Mouse (Mus musculus): ENCODE measurements around the gene Ctcfl.

Ctcfl gene

DNA sequence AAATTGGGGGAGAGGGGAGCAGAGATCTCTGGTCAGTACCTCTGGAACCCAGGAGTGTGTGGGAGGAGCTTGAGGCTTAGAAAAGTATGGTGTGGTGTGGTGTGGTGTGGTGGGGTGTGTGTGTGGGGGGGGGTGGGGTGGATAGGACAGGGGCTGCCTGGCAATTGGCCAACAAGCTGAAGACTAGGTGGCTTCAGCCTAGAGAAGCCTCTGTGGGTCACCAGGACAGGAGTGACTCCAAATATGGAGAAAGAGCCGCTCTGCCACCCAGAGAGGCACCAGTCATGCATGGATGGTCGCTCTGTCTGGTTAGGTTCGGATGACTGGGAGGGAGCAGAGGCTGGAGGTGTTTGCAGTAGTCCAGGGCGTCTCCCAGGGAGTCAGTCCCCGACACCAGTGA, 71.9 kb downstream of the Ctcfl start:
- no peak for DNase-seq (ENCODE audit: low spot score)

DNA sequence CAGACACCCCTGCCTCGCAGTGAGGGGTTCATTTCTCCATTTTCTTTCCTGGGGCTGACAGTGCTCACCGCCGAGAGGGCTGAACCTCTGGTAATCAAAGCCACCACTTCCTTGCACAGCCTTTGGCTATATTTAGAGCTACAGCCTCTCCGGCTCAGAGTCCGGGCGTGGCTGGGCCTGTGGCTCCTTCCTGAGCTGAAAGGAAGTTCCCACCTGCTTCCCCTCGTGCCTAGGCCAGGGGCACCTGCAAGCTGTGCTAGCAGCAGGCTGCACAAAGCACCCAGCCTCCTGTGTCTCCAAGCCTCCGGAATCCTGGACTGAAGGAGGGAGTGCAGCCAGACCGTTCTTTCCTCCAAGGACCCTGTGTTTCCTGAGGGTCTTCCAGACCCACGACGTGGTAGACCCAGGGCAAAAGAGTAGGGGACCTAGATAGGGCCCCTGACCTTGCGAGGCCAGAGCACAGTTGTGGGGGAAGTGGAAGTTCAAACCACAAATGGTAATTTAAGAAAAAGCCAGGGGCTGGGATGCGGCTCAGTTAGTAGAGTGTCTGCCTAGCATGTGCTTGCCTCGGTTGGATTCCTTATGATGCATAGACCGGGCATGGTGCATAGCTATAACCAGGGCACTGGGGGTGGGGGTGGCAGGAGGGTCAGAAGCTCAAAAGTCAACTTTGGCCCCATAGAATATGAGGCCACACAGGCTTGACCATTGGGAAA, 72.6 kb downstream of the Ctcfl start:
- no peak for DNase-seq (ENCODE audit: low spot score)

DNA sequence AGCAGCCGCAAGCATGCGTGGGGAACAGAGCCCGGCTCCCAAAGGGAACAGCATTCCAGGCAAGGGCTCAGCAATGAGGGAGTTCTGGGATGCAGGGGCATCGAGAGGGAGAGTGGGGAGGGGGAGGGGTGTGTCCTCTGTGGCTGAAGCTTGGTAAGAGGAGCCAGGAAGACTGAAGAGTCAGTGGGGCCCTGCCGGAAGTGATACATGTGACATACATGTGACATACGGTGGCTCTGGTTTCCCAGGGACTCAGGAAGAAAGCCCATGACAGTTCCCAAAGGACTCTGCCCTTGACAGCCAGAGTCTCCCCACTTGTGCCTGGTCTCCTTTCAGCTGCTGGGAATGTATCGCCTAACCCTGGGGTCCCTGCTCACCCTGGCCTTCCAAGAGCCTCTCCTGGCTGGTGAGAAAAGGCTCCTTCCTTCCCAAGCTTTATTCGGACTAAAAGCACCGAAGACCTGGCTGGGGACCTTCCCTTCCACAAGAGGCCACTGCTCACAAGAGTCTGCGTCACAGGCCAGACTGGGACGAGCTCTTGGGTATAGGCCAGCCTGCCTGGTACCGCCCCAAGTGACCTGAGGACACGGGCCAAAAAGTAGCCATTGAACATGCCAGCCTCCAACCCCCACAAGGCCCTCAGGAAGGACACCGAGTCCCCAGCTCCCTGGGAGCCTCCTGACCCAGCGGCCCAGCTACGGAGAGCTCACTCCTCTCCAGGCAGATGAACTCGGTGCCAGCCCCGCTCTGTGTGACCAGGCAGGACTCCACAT, 74.9 kb downstream of the Ctcfl start:
- no peak for DNase-seq (ENCODE audit: low spot score)

All from embryo, embryonic 10.5 days (tissue).